Mouse (Mus musculus) ES-E14 (cell line): ENCODE measurements around the gene Foxp1.

ENCODE experiments used
- CHD2 ChIP-seq: IDR thresholded peaks from 2 replicates; pipeline ENCODE4 v1.6.1; 2014; ENCODE audit warnings: mild to moderate bottlenecking, low read depth, low read length, inconsistent platforms
- ZC3H11A ChIP-seq: IDR thresholded peaks from 2 replicates; pipeline ENCODE4 v1.6.1; 2012; ENCODE audit warnings: low read depth, mild to moderate bottlenecking, inconsistent platforms, low read length, borderline replicate concordance
- ZNF384 ChIP-seq: IDR thresholded peaks from 2 replicates; pipeline ENCODE4 v1.6.1; 2012; ENCODE audit warnings: low read depth, low read length, inconsistent platforms

DNA sequence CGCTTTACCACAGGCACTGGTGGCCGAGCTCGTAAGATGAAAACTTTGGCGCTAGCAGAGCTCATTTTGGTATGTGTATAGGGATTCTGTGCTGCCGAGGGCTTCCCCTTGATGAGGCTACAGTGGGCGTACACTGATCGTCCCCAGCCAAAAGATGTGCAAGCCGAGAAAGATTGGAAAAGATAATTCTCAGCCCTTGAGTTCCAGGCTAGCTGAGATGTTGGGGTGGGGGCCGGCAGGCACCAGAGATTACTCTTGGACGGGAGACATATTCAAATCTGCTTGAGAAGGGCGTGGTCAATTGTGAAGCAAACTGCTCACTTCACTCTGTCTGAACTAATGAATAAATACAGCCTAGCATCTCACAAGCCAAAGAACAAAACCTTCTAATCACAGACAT, 319.3 kb downstream of the Foxp1 start:
- TF ChIP-seq ZC3H11A (no peak), CHD2 (no peak), ZNF384 (no peak)
